Mouse (Mus musculus) activated CD4-positive, CD25-positive, alpha-beta regulatory T cell, adult 4 months (primary cell): ENCODE measurements around the gene Ptpn13. TPM values are rescaled to one million over a fixed set of nuclear protein-coding genes. Genes with fewer than 3 reads are reported as not detected.

Source experiments
- polyA plus RNA-seq, 2 experiments: library from polyadenylated mRNA; unstranded; fragments of 100-300 nt; shearing (Covaris generic); gene quantifications; one replicate each; pipeline ENCODE4 v1.2.1; 2017

Ptpn13 gene
- polyA plus RNA-seq, 2 experiments from 2014 or later: 19.6 to 20.3 TPM

Other genes starting within 250 kb of the Ptpn13 start
- gene Mapk10, start 213.9 kb upstream of the Ptpn13 start, polyA plus RNA-seq: under 1 TPM in 1 of 2 experiments, not detected in 1; 0.07 TPM
- gene Slc10a6, start 204.2 kb downstream of the Ptpn13 start, polyA plus RNA-seq: not detected
- gene 1700016H13Rik, start 230.8 kb downstream of the Ptpn13 start, polyA plus RNA-seq: not detected